Mouse (Mus musculus) T-helper 2 cell (primary cell): ENCODE measurements around the gene Hspa1b.
"Not testable (repeated sequence)": the region's sequence is repeated elsewhere in the genome, so short reads cannot be mapped to it uniquely, and the experiment has no call there.

ENCODE experiments used
- in situ Hi-C: fragments of 300-600 bp; cut with MboI, MseI; formaldehyde crosslinking; loops from one replicate; pipeline ENCODE4 v1.15.1; 2025; ENCODE audit warnings: high pct_unique_total_duplicates

The Hspa1b gene

GRCm38 (mm10) chr17:34984218-34984617 lies 25.2 kb upstream of the Hspa1b start:
- in situ Hi-C loops: loop anchor here (25.0 kb wide), 1 partner anchor 1978 kb away; the partner anchor contains the start of genes Ppp1r11, Znrd1 and Znrd1as

- in situ Hi-C loops: loop anchor here (25.0 kb wide), 1 partner anchor 1980 kb away; the partner anchor contains the start of genes Ppp1r11, Znrd1 and Znrd1as
These were observed 23.3 kb upstream of the Hspa1b start for GRCm38 (mm10) chr17:34982328-34982727.

DNA sequence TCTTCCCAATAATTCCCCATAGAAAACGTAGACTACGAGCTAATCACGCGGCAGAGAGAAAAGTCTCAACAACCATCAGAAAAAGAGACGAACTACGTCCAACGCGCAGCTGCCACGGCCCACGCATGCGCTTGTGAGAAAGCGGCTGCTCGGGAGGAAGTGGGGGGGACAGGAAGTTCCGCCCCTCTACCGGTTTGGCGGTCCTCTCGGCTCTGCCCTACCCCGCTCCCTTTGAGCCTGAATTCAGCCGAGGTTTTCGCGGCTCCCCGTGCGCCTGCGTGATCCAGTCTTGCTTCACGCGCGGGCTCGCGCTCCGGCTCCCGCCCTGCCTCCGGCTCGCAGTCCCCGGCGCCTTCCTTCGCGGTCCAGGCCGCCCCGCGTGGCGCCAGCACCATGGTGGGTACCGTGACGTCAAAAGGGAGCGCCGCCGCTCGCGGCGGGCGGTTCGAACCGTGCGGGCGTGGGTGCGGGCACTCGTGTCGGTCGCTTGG lies 22.7 kb upstream of the Hspa1b start, which contains the start of gene Lsm2:
Gene Lsm2, plus strand, starts transcription at position 173 of the 491 bp plus-strand sequence.
- in situ Hi-C loops: loop anchor here (25.0 kb wide), 1 partner anchor 1981 kb away; the partner anchor contains the start of genes Ppp1r11, Znrd1 and Znrd1as

- in situ Hi-C loops: loop anchor here (25.0 kb wide), 1 partner anchor 1982 kb away; the partner anchor contains the start of genes Ppp1r11, Znrd1 and Znrd1as
These were observed 21.6 kb upstream of the Hspa1b start for GRCm38 (mm10) chr17:34980655-34981054.

DNA sequence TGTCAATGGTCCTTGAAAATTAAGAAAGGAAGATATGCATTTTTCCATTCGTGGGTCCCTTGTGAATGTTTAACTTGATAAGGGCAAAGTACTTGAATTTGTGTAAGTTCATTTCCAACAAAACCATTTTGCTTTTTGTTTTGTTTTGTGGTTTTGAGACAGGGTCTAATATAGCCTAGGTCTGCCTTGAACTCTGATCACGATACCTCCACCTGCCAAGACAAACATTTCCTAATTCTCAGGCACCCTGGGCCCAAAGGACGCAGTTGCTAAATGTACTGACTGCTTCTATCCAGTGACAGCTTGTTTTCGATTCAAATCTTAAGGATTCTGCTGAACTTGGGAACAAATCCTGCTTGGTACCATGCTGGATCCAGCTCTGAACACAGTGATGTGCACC lies 20.6 kb upstream of the Hspa1b start:
- in situ Hi-C loops: loop anchor here (25.0 kb wide), 1 partner anchor 1983 kb away; the partner anchor contains the start of genes Ppp1r11, Znrd1 and Znrd1as

GRCm38 (mm10) chr17:34978239-34978638 lies 19.2 kb upstream of the Hspa1b start:
- in situ Hi-C loops: loop anchor here (25.0 kb wide), 1 partner anchor 1984 kb away; the partner anchor contains the start of genes Ppp1r11, Znrd1 and Znrd1as

- in situ Hi-C loops: loop anchor here (25.0 kb wide), 1 partner anchor 1985 kb away; the partner anchor contains the start of genes Ppp1r11, Znrd1 and Znrd1as
These were observed 18.0 kb upstream of the Hspa1b start for GRCm38 (mm10) chr17:34977000-34977399.

- in situ Hi-C loops: loop anchor here (25.0 kb wide), 1 partner anchor 1986 kb away; the partner anchor contains the start of genes Ppp1r11, Znrd1 and Znrd1as
These were observed 16.8 kb upstream of the Hspa1b start for GRCm38 (mm10) chr17:34975581-34976492.

GRCm38 (mm10) chr17:34972069-34972749 lies 13.2 kb upstream of the Hspa1b start, which contains the start of the genes Hspa1a and Hspa1l:
TSS of gene Hspa1a (minus strand) at chr17:34972156.
TSS of gene Hspa1l (plus strand) at chr17:34972703.
- in situ Hi-C loops: not testable (repeated sequence)

DNA sequence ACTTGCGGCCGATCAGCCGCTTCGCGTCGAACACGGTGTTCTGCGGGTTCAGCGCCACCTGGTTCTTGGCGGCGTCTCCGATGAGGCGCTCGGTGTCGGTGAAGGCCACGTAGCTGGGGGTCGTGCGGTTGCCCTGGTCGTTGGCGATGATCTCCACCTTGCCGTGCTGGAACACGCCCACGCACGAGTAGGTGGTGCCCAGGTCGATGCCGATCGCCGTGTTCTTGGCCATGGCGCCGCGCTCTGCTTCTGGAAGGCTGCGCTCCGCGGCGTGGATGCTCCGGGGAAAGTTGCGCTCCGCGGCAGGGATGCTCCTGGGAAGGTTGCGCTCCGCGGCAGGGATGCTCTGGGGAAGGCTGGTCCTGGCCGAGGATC lies 12.6 kb upstream of the Hspa1b start:
- in situ Hi-C loops: not testable (repeated sequence)

DNA sequence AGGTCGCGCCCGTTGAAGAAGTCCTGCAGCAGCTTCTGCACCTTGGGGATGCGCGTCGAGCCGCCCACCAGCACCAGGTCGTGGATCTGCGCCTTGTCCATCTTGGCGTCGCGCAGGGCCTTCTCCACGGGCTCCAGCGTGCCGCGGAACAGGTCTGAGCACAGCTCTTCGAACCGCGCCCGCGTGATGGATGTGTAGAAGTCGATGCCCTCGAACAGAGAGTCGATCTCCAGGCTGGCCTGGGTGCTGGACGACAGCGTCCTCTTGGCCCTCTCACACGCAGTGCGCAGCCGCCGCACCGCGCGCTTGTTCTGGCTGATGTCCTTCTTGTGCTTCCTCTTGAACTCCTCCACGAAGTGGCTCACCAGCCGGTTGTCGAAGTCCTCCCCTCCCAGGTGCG lies 11.8 kb upstream of the Hspa1b start:
- in situ Hi-C loops: not testable (repeated sequence)

GRCm38 (mm10) chr17:34969822-34970221 lies 10.8 kb upstream of the Hspa1b start, which contains the start of gene Gm20481:
TSS of gene Gm20481 (plus strand) at chr17:34969912.
- in situ Hi-C loops: not testable (repeated sequence)

DNA sequence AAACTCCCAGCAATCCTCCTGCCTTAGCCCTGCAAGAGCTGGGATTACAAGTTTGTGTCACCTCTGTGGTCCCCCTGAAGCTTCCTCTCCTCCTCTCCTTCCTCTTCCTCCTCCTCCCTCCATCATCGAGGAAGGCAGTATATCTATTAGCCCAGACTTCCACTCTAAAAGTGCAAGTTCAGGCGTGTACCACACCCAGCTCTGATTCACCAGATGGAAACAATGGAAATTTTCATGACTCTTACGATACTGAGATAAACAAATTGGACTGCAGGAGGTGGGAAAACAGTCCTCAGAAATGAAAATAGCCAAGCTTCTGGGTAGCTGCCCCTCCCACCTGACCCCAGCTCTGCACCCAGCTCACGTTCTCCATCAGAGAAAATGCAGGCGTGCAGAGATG lies 6.6 kb upstream of the Hspa1b start:
- in situ Hi-C loops: no loop called here

DNA sequence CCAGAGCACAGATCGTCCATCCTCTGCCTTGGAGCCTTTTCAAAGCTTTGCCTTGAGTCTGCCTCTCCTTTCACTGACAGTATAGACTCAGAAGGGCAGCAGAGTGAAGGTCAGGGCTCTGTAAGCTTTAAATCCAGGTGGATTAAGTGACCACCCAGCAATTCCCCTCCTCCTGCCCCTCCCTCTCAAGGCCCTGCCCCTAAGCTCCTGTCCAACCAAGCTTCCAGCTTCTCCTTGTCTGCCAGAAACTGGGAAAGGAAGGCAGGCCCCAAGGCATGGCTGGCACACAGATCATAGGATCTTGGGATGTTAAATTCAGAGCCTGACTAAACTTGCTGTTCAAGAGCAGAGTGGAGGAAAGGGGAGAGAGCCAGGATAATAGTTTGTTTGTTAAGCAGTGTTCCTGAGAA lies 5.6 kb upstream of the Hspa1b start:
- in situ Hi-C loops: no loop called here

DNA sequence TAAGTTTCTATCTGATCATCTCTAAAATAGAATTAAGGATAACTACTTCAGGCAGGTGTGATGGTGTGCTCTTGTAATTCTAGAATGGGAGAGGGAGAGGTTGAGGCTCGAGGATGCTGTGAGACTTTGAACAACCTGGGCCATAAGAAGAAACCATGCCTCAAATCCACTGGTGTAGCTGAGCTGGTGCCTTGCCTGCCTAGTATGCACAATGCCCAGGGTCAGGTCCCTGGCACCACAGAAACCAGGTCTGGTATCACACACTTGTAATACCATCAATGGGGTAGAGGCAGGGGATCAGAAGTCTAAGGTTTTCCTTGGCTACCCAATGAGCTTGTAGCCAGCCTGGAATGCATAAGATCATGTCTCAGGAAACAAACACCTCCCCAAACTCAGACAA lies 3.8 kb upstream of the Hspa1b start:
- in situ Hi-C loops: no loop called here

DNA sequence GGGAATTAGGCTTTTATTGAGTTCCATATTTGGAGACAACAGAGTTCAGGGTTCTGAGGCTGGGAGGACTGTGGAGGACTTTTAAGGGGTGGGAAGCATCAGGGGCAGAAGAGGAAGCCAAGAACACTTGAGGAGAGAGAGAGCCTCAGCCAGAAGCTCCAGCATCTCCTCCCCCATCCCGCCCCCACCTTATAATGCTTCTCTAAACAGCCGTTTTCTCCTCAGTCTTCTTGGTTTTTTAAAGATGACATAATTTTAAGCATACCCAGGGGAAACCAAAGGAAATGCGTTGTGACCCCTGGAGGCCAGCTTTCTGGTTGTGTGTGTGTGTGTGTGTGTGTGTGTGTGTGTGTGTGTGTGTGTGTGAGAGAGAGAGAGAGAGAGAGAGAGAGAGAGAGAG lies 3.1 kb upstream of the Hspa1b start:
- in situ Hi-C loops: no loop called here

GRCm38 (mm10) chr17:34960702-34961493 lies 1.9 kb upstream of the Hspa1b start:
- in situ Hi-C loops: no loop called here

GRCm38 (mm10) chr17:34959881-34960515 lies 960 bp upstream of the Hspa1b start:
- in situ Hi-C loops: no loop called here

GRCm38 (mm10) chr17:34958734-34959129 lies 306 bp downstream of the Hspa1b start:
- in situ Hi-C loops: not testable (repeated sequence)

DNA sequence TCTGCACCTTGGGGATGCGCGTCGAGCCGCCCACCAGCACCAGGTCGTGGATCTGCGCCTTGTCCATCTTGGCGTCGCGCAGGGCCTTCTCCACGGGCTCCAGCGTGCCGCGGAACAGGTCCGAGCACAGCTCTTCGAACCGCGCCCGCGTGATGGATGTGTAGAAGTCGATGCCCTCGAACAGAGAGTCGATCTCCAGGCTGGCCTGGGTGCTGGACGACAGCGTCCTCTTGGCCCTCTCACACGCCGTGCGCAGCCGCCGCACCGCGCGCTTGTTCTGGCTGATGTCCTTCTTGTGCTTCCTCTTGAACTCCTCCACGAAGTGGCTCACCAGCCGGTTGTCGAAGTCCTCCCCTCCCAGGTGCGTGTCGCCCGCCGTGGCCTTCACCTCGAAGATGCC lies 1.1 kb downstream of the Hspa1b start:
- in situ Hi-C loops: not testable (repeated sequence)
